Mouse (Mus musculus): ENCODE results near the gene Slc16a5. TPM values are rescaled to one million over a fixed set of nuclear protein-coding genes. Genes with fewer than 3 reads are reported as not detected.

Slc16a5 gene
- polyA plus RNA-seq, 1 experiment from 2014 or later, result 0.20 TPM

GRCm38 (mm10) chr11:115511121-115511520, 48.8 kb downstream of the Slc16a5 start:
- peak overlapping the region; percentile 98 for H3K9ac ChIP-seq (replicated peaks)
- no peaks in the 10 kb centered on the region for H3K9me3 ChIP-seq
- H3K27ac ChIP-seq (replicated peaks), result no peak overlapping the region
- WGBS, result 68% methylated on average over 2 of the region's 2 CpGs
- peak overlapping the region; percentile 77 for H3K4me2 ChIP-seq (replicated peaks)
- H3K4me3 ChIP-seq, result peak overlapping the region; percentile 92
- no peak for ATAC-seq (ENCODE audit: low FRiP score, low read depth)
- H3K27me3 ChIP-seq, result no peaks in the 10 kb centered on the region
- peaks cover 57% of the 10 kb centered on the region for H3K4me1 ChIP-seq
- no peaks in the 10 kb centered on the region for H3K36me3 ChIP-seq

- 43% methylated on average over 3 of the region's 3 CpGs for WGBS
- Histone ChIP-seq H3K4me1 (peaks cover 49% of the 10 kb centered on the region), H3K4me2 (replicated peaks) (peak overlapping the region; percentile 77), H3K4me3 (peak overlapping the region; percentile 92), H3K9ac (replicated peaks) (peak overlapping the region; percentile 98), H3K9me3 (no peaks in the 10 kb centered on the region), H3K36me3 (no peaks in the 10 kb centered on the region), H3K27me3 (no peaks in the 10 kb centered on the region), H3K27ac (replicated peaks) (peak overlapping the region; percentile 81; the same call in 1 of the 2 replicates)
- ATAC-seq (ENCODE audit: low FRiP score, low read depth), result no peak
Observed at GRCm38 (mm10) chr11:115512004-115512403, 49.7 kb downstream of the Slc16a5 start.

- peak overlapping the region; percentile 92 for H3K4me3 ChIP-seq
- WGBS, result 17% methylated on average over 8 of the region's 8 CpGs
- peak overlapping the region; percentile 98 for H3K9ac ChIP-seq (replicated peaks)
- peak overlapping the region; percentile 81 for H3K27ac ChIP-seq (replicated peaks)
- no peak for ATAC-seq (ENCODE audit: low FRiP score, low read depth)
- no peaks in the 10 kb centered on the region for H3K9me3 ChIP-seq
- no peaks in the 10 kb centered on the region for H3K36me3 ChIP-seq
- H3K4me1 ChIP-seq, result peaks cover 43% of the 10 kb centered on the region
- no peaks in the 10 kb centered on the region for H3K27me3 ChIP-seq
- H3K4me2 ChIP-seq (replicated peaks), result peak overlapping the region; percentile 77
Observed at GRCm38 (mm10) chr11:115512407-115513183, 50.3 kb downstream of the Slc16a5 start.

- Histone ChIP-seq H3K9me3 (no peaks in the 10 kb centered on the region), H3K27me3 (no peaks in the 10 kb centered on the region), H3K4me2 (replicated peaks) (peak overlapping the region; percentile 77), H3K27ac (replicated peaks) (peak overlapping the region; percentile 81), H3K9ac (replicated peaks) (peak overlapping the region; percentile 98), H3K36me3 (no peaks in the 10 kb centered on the region), H3K4me3 (peak overlapping the region; percentile 92), H3K4me1 (peaks cover 34% of the 10 kb centered on the region)
- WGBS, result under 1% methylated on average over 57 of the region's 57 CpGs
- peak; percentile 71 for ATAC-seq (ENCODE audit: low FRiP score, low read depth)
Observed at GRCm38 (mm10) chr11:115513271-115514237, 51.3 kb downstream of the Slc16a5 start.

- no peaks in the 10 kb centered on the region for H3K9me3 ChIP-seq
- H3K4me2 ChIP-seq (replicated peaks), result peak within 1 kb of the TSS; percentile 77
- H3K27me3 ChIP-seq, result no peaks in the 10 kb centered on the region
- H3K4me3 ChIP-seq, result peak within 1 kb of the TSS; percentile 92
- ATAC-seq (ENCODE audit: low FRiP score, low read depth), result peak; percentile 96
- H3K4me1 ChIP-seq, result peaks cover 29% of the 10 kb centered on the region
- peak within 1 kb of the TSS; percentile 98 for H3K9ac ChIP-seq (replicated peaks)
- H3K27ac ChIP-seq (replicated peaks), result peak within 1 kb of the TSS; percentile 81
- H3K36me3 ChIP-seq, result no peaks in the 10 kb centered on the region
- WGBS, result under 1% methylated on average over 24 of the region's 24 CpGs
Observed at GRCm38 (mm10) chr11:115514238-115514663, 52.0 kb downstream of the Slc16a5 start, which contains the start of gene Jpt1. Jpt1 (minus strand) TSS chr11:115514387.

- no peak overlapping the region for H3K9ac ChIP-seq (replicated peaks)
- no peak overlapping the region for H3K27ac ChIP-seq (replicated peaks)
- ATAC-seq (ENCODE audit: low FRiP score, low read depth), result no peak
- no peaks in the 10 kb centered on the region for H3K9me3 ChIP-seq
- H3K4me2 ChIP-seq (replicated peaks), result no peak overlapping the region
- no peaks in the 10 kb centered on the region for H3K36me3 ChIP-seq
- H3K27me3 ChIP-seq, result no peaks in the 10 kb centered on the region
- peaks cover 24% of the 10 kb centered on the region for H3K4me1 ChIP-seq
- 79% methylated on average over 6 of the region's 6 CpGs for WGBS
- no peak overlapping the region for H3K4me3 ChIP-seq
Observed at GRCm38 (mm10) chr11:115515021-115515420, 52.7 kb downstream of the Slc16a5 start.

GRCm38 (mm10) chr11:115516942-115517341, 54.7 kb downstream of the Slc16a5 start:
- H3K4me1 ChIP-seq, result peaks cover 5% of the 10 kb centered on the region
- H3K9ac ChIP-seq (replicated peaks), result no peak overlapping the region
- no peaks in the 10 kb centered on the region for H3K27me3 ChIP-seq
- no peaks in the 10 kb centered on the region for H3K9me3 ChIP-seq
- 85% methylated on average over 5 of the region's 5 CpGs for WGBS
- H3K4me2 ChIP-seq (replicated peaks), result no peak overlapping the region
- peaks cover 6% of the 10 kb centered on the region for H3K36me3 ChIP-seq
- H3K27ac ChIP-seq (replicated peaks), result no peak overlapping the region
- no peak overlapping the region for H3K4me3 ChIP-seq
- ATAC-seq (ENCODE audit: low FRiP score, low read depth), result no peak

- Histone ChIP-seq H3K4me2 (replicated peaks) (no peak overlapping the region), H3K9me3 (no peaks in the 10 kb centered on the region), H3K27me3 (no peaks in the 10 kb centered on the region), H3K4me1 (peaks cover 4% of the 10 kb centered on the region; the same call in 1 of the 2 replicates), H3K36me3 (peaks cover 16% of the 10 kb centered on the region), H3K4me3 (no peak overlapping the region), H3K9ac (replicated peaks) (no peak overlapping the region), H3K27ac (replicated peaks) (no peak overlapping the region)
- 79% methylated on average over 9 of the region's 9 CpGs for WGBS
- no peak for ATAC-seq (ENCODE audit: low FRiP score, low read depth)
Observed at GRCm38 (mm10) chr11:115518693-115519092, 56.4 kb downstream of the Slc16a5 start.

- Histone ChIP-seq H3K27ac (replicated peaks) (no peak overlapping the region), H3K4me3 (no peak overlapping the region), H3K4me2 (replicated peaks) (no peak overlapping the region), H3K27me3 (no peaks in the 10 kb centered on the region), H3K9ac (replicated peaks) (no peak overlapping the region), H3K4me1 (peaks cover 4% of the 10 kb centered on the region; the same call in 1 of the 2 replicates), H3K36me3 (peaks cover 25% of the 10 kb centered on the region), H3K9me3 (no peaks in the 10 kb centered on the region)
- WGBS, result 92% methylated on average over 3 of the region's 3 CpGs
- no peak for ATAC-seq (ENCODE audit: low FRiP score, low read depth)
Observed at GRCm38 (mm10) chr11:115519581-115519980, 57.3 kb downstream of the Slc16a5 start.

GRCm38 (mm10) chr11:115520218-115520617, 57.9 kb downstream of the Slc16a5 start:
- no peak overlapping the region for H3K4me3 ChIP-seq
- H3K9ac ChIP-seq (replicated peaks), result no peak overlapping the region
- no peak overlapping the region for H3K4me2 ChIP-seq (replicated peaks)
- peaks cover 31% of the 10 kb centered on the region for H3K36me3 ChIP-seq
- H3K27ac ChIP-seq (replicated peaks), result no peak overlapping the region
- no peaks in the 10 kb centered on the region for H3K27me3 ChIP-seq
- no peak for ATAC-seq (ENCODE audit: low FRiP score, low read depth)
- WGBS, result 66% methylated on average over 2 of the region's 2 CpGs
- H3K4me1 ChIP-seq, result 0 out of 2 replicates have a peak, but pooled peaks cover under 1% of the 10 kb centered on the region
- no peaks in the 10 kb centered on the region for H3K9me3 ChIP-seq

- Histone ChIP-seq H3K4me2 (replicated peaks) (no peak overlapping the region), H3K9ac (replicated peaks) (no peak overlapping the region), H3K9me3 (no peaks in the 10 kb centered on the region), H3K27ac (replicated peaks) (no peak overlapping the region), H3K36me3 (peaks cover 39% of the 10 kb centered on the region), H3K27me3 (no peaks in the 10 kb centered on the region), H3K4me3 (no peak overlapping the region), H3K4me1 (no peaks in the 10 kb centered on the region)
- ATAC-seq (ENCODE audit: low FRiP score, low read depth), result no peak
- 87% methylated on average over 4 of the region's 4 CpGs for WGBS
Observed at GRCm38 (mm10) chr11:115521080-115521479, 58.8 kb downstream of the Slc16a5 start.

GRCm38 (mm10) chr11:115522238-115522637, 60.0 kb downstream of the Slc16a5 start:
- no peaks in the 10 kb centered on the region for H3K9me3 ChIP-seq
- H3K4me3 ChIP-seq, result no peak overlapping the region
- H3K36me3 ChIP-seq, result peaks cover 51% of the 10 kb centered on the region
- ATAC-seq (ENCODE audit: low FRiP score, low read depth), result no peak
- H3K27ac ChIP-seq (replicated peaks), result no peak overlapping the region
- H3K4me2 ChIP-seq (replicated peaks), result no peak overlapping the region
- WGBS, result 93% methylated on average over 2 of the region's 2 CpGs
- no peaks in the 10 kb centered on the region for H3K4me1 ChIP-seq
- H3K27me3 ChIP-seq, result no peaks in the 10 kb centered on the region
- H3K9ac ChIP-seq (replicated peaks), result no peak overlapping the region
